Mouse (Mus musculus) forebrain, embryonic 14.5 days (tissue): ENCODE results near the gene Gstm7. TPM values are rescaled to one million over a fixed set of nuclear protein-coding genes. Genes with fewer than 3 reads are reported as not detected.

Source experiments
- ATAC-seq: fragments of 200-750 bp; cut with Nextera tagmentation; 2 replicates; pipeline ENCODE4 v1.8.0; 2017; ENCODE audit warnings: mild to moderate bottlenecking, moderate library complexity
- DNase-seq: peaks from one replicate; pipeline ENCODE4 v3.0.0-alpha.2; 2015; ENCODE audit warnings: low spot score
- H3K27ac ChIP-seq: fragments of 300-500 bp; sonication (generic); 2 replicates; pipeline ENCODE4 v1.5.1; 2014; ENCODE audit warnings: low read depth, mild to moderate bottlenecking, control low read depth, low read length, moderate library complexity
- H3K27me3 ChIP-seq: fragments of 300-500 bp; sonication (generic); replicated peaks from 2 replicates; pipeline ENCODE4 v1.6.1; 2014; ENCODE audit warnings: low read length, control low read depth, mixed read lengths; ENCODE audit not compliant: control insufficient read depth, insufficient read depth
- H3K36me3 ChIP-seq: fragments of 300-500 bp; sonication (generic); 2 replicates; pipeline ENCODE4 v1.6.1; 2014; ENCODE audit warnings: low read length, control low read depth; ENCODE audit not compliant: control insufficient read depth, insufficient read depth
- H3K4me1 ChIP-seq: fragments of 300-500 bp; sonication (generic); 2 replicates; pipeline ENCODE4 v1.6.1; 2014; ENCODE audit warnings: antibody characterized with exemption, low read length, control low read depth; ENCODE audit not compliant: control insufficient read depth, insufficient read depth
- H3K4me2 ChIP-seq: fragments of 300-500 bp; sonication (generic); 2 replicates; pipeline ENCODE4 v1.6.1; 2014; ENCODE audit warnings: mild to moderate bottlenecking, control low read depth, low read length
- H3K4me3 ChIP-seq: fragments of 300-500 bp; sonication (generic); 2 replicates; pipeline ENCODE4 v1.5.1; 2014; ENCODE audit warnings: low read depth, low read length, control low read depth
- H3K9ac ChIP-seq: fragments of 300-500 bp; sonication (generic); 2 replicates; pipeline ENCODE4 v1.6.1; 2014; ENCODE audit warnings: mild to moderate bottlenecking, low read length, control low read depth, moderate library complexity
- H3K9me3 ChIP-seq: fragments of 300-500 bp; sonication (generic); replicated peaks from 2 replicates; pipeline ENCODE4 v1.6.1; 2016; ENCODE audit warnings: low read length, control low read depth, mixed read lengths; ENCODE audit not compliant: control insufficient read depth
- WGBS: fragments of 180-500 bp; shearing (Covaris S2); extraction: QIAGEN DNeasy Blood & Tissue Kit; methylation state at CpG from one replicate; pipeline ENCODE4 v1.1.7; 2014; 5-methylcytosine and 5-hydroxymethylcytosine counted together
- polyA plus RNA-seq: library from polyadenylated mRNA; unstranded; fragments of >200 nt; fragmentation: Nextera tagmentation; extraction: Ambion mirVana; gene quantifications from 2 replicates; pipeline ENCODE4 v1.2.1, GENCODE M21; 2014

Gstm7 gene
- polyA plus RNA-seq, 1 experiment from 2014 or later = 102 TPM

DNA sequence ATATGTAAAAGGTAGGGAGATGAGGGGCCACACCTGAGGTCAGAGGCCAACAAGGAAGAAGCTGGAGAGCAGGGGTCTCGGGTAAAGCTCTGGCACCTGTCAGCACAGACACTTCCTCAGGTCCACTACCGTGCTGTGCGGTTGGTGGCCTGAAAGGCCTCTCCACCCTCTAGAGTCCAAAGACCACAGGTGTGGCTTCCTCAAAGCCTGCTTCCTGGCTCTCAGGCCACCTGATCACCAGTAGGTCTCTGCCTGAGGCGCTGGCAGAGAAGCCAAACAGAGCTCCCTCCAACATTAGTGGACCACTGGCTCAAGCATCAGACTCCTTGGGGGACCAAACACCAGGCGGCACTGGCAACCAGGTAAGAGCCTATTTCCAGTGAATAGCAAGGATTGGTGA is 54.6 kb downstream of the Gstm7 start, which contains the start of gene Eps8l3:
Eps8l3 (plus strand) TSS at position 225 of the 400 bp plus-strand sequence.
- H3K4me3 ChIP-seq = no peak within 1 kb of the TSS
- no peaks in the 10 kb centered on the region for H3K27me3 ChIP-seq
- H3K4me1 ChIP-seq = no peaks in the 10 kb centered on the region
- H3K9me3 ChIP-seq = no peaks in the 10 kb centered on the region
- no peak within 1 kb of the TSS for H3K27ac ChIP-seq
- no peaks in the 10 kb centered on the region for H3K36me3 ChIP-seq
- no peak within 1 kb of the TSS for H3K4me2 ChIP-seq
- no peak within 1 kb of the TSS for H3K9ac ChIP-seq
- ATAC-seq (no peak), DNase-seq (no peak)
- WGBS = 84% methylated on average over 5 of the region's 5 CpGs

Other genes starting within 250 kb of the Gstm7 start
- 104 and 105 TPM in 2 replicates for gene Ahcyl1, start 235.3 kb downstream of the Gstm7 start, polyA plus RNA-seq
- gene Csf1, start 171.3 kb downstream of the Gstm7 start, polyA plus RNA-seq = 6.5 and 7.0 TPM in 2 replicates
- not detected in 2 replicates for gene Eps8l3, start 54.6 kb downstream of the Gstm7 start, polyA plus RNA-seq
- gene Gstm5, start 36.0 kb downstream of the Gstm7 start, polyA plus RNA-seq = 195 and 244 TPM in 2 replicates
- gene Gstm6, start 11.9 kb upstream of the Gstm7 start, polyA plus RNA-seq = 13.1 and 13.3 TPM in 2 replicates
- gene Gstm3, start 37.5 kb upstream of the Gstm7 start, polyA plus RNA-seq = not detected in 2 replicates
- 5.5 and 6.0 TPM in 2 replicates for gene Gstm2, start 54.6 kb upstream of the Gstm7 start, polyA plus RNA-seq
- gene Gstm1, start 86.2 kb upstream of the Gstm7 start, polyA plus RNA-seq = 50.5 and 65.0 TPM in 2 replicates
- 15.3 and 17.6 TPM in 2 replicates for gene Gstm4, start 113.1 kb upstream of the Gstm7 start, polyA plus RNA-seq
- 27.1 and 39.0 TPM in 2 replicates for gene Ampd2, start 154.8 kb upstream of the Gstm7 start, polyA plus RNA-seq
- 0.28 and 0.36 TPM in 2 replicates for gene Gnat2, start 161.0 kb upstream of the Gstm7 start, polyA plus RNA-seq
- gene Gnai3, start 214.3 kb upstream of the Gstm7 start, polyA plus RNA-seq = 157 and 172 TPM in 2 replicates
- 1.0 and 1.5 TPM in 2 replicates for gene Gpr61, start 223.1 kb upstream of the Gstm7 start, polyA plus RNA-seq